Comparison of ENCODE assay signal across 21 mouse cellular contexts in genomic region chr8:120428492-120428891, GRCm38 (mm10).
DNase-seq lines count a peak whose midpoint lies in the region; ATAC-seq lines count a peak whose summit lies in the region.
"Had no signal": no experiment of that assay in that cellular context is flagged by ENCODE, and none has a peak within 500 bp of the region (broad histone marks: within the 10 kb centered on the region; RNA-seq: fewer than 3 reads in every experiment).

No protein-coding gene starts in this region.

- no peak for ATAC-seq in forebrain, embryonic 16.5 days
- ATAC-seq: activated CD4-positive, CD25-positive, alpha-beta regulatory T cell, adult 4 months; intestine, embryonic 15.5 days had no signal

- no peak overlapping the region for H3K4me3 ChIP-seq in forebrain, embryonic 10.5 days
- no peak overlapping the region for H3K4me3 ChIP-seq in forebrain, embryonic 16.5 days (replicated peaks; ENCODE audit: low read length)
- H3K4me3 ChIP-seq: hindbrain, embryonic 12.5 days; hindbrain, embryonic 15.5 days; intestine, embryonic 15.5 days had no signal

- H3K9me3 ChIP-seq in forebrain, embryonic 10.5 days = peaks cover 2% of the 10 kb centered on the region; the same call in 1 of the 2 replicates
- H3K9me3 ChIP-seq in forebrain, embryonic 16.5 days (ENCODE audit: control insufficient read depth, low read length) = no peaks in the 10 kb centered on the region
- H3K9me3 ChIP-seq: hindbrain, embryonic 12.5 days; hindbrain, embryonic 15.5 days; intestine, embryonic 15.5 days had no signal

- H3K9ac ChIP-seq in forebrain, embryonic 16.5 days (replicated peaks; ENCODE audit: low read depth, low read length) = no peak overlapping the region
- H3K9ac ChIP-seq: hindbrain, embryonic 12.5 days; hindbrain, embryonic 15.5 days; intestine, embryonic 15.5 days had no signal

- H3K36me3 ChIP-seq in forebrain, embryonic 10.5 days (replicated peaks) = no peaks in the 10 kb centered on the region
- H3K36me3 ChIP-seq in forebrain, embryonic 16.5 days (ENCODE audit: control insufficient read depth, insufficient read depth) = no peaks in the 10 kb centered on the region
- H3K36me3 ChIP-seq: hindbrain, embryonic 12.5 days; hindbrain, embryonic 15.5 days; intestine, embryonic 15.5 days had no signal

- H3K27me3 ChIP-seq in forebrain, embryonic 10.5 days (ENCODE audit: poor library complexity, severe bottlenecking) = peaks cover 41% of the 10 kb centered on the region
- no peaks in the 10 kb centered on the region for H3K27me3 ChIP-seq in forebrain, embryonic 16.5 days (replicated peaks; ENCODE audit: control insufficient read depth, insufficient read depth, low read length)
- H3K27me3 ChIP-seq: hindbrain, embryonic 12.5 days; hindbrain, embryonic 15.5 days; intestine, embryonic 15.5 days had no signal

- peaks cover 84% of the 10 kb centered on the region for H3K4me1 ChIP-seq in forebrain, embryonic 10.5 days
- peaks cover 60% of the 10 kb centered on the region for H3K4me1 ChIP-seq in forebrain, embryonic 16.5 days (replicated peaks; ENCODE audit: control insufficient read depth, insufficient read depth, low read length)

- 80% methylated on average over 5 of the region's 5 CpGs for WGBS in forebrain, embryonic 10.5 days
- WGBS in forebrain, embryonic 16.5 days = 87% methylated on average over 5 of the region's 5 CpGs

- no peak overlapping the region for H3K4me2 ChIP-seq in forebrain, embryonic 16.5 days (ENCODE audit: low read length)
- H3K4me2 ChIP-seq: heart, embryonic 11.5 days; hindbrain, embryonic 12.5 days; hindbrain, embryonic 15.5 days; intestine, embryonic 15.5 days had no signal

- DNase-seq in forebrain, embryonic 10.5 days (ENCODE audit: extremely low spot score, low spot score) = no peak
- peak; percentile 48 for DNase-seq in gastrocnemius, adult 18-20 months (ENCODE audit: low spot score)
- no peak for DNase-seq in gastrocnemius, postnatal 10 days
- peak; percentile 57 for DNase-seq in retina, postnatal 1 day
- no peak for DNase-seq in retina, embryonic 14.5 days (ENCODE audit: low spot score)
- DNase-seq: adrenal gland, adult 8-10 months; adrenal gland, postnatal 25 days; cerebellum, adult 11-12 months; cerebellum, adult 8-10 months; cerebellum, postnatal 10 days; cerebellum, postnatal 36 days; embryo, embryonic 11 days; gastrocnemius, postnatal 14 days; heart, adult 11 months; kidney, adult 11 months had no signal

- peak overlapping the region; percentile 49 for H3K27ac ChIP-seq in forebrain, embryonic 10.5 days
- no peak overlapping the region for H3K27ac ChIP-seq in forebrain, embryonic 16.5 days (ENCODE audit: low read length)
- H3K27ac ChIP-seq: hindbrain, embryonic 12.5 days; hindbrain, embryonic 15.5 days; intestine, embryonic 15.5 days had no signal

Comparison
In these comparisons a context has a peak if more than half of its experiments do, and no peak if none do; other contexts are left out.
1. DNase-seq: peak in gastrocnemius, adult 18-20 months (single experiment) and retina, postnatal 1 day (single experiment); none in forebrain, embryonic 10.5 days (single experiment), gastrocnemius, postnatal 10 days (single experiment) and retina, embryonic 14.5 days (single experiment).